ENCODE assay signal across 18 mouse cellular contexts in the genomic region with DNA sequence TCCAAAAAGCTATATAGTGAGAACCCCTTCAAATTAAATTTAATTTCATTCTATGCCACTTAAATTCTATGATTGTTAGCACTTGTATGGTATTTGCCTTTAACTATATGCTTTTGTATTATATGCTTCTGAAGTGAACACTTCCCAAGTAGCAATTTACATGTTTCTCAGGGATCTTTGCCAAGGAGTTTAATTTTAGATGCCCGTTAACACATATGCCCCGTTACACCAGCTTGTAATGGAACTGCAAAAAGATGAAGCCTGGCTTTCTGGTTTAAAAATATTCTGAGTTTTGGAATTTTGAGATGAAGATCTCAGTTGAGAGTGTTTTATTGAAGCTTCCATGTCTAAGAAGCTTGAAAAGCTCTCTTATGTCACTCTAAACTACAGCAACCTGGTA.
DNase-seq lines count a peak whose midpoint lies in the region; ATAC-seq lines count a peak whose summit lies in the region.
"Had no signal": no experiment of that assay in that cellular context is flagged by ENCODE, and none has a peak within 500 bp of the region (broad histone marks: within the 10 kb centered on the region; RNA-seq: fewer than 3 reads in every experiment).

No protein-coding gene starts in this region.

- ATAC-seq in forebrain, embryonic 15.5 days (replicated peaks): no peak
- ATAC-seq in forebrain, embryonic 12.5 days (ENCODE audit: low FRiP score): no peak
- no peak for ATAC-seq in midbrain, embryonic 11.5 days (ENCODE audit: low FRiP score)
- no peak for ATAC-seq in midbrain, embryonic 16.5 days
- ATAC-seq: hindbrain, embryonic 16.5 days; inflammation-experienced regulatory T-cells, adult 6 months had no signal

- H3K27me3 ChIP-seq in forebrain, embryonic 15.5 days: no peaks in the 10 kb centered on the region
- H3K27me3 ChIP-seq in forebrain, embryonic 12.5 days: no peaks in the 10 kb centered on the region
- H3K27me3 ChIP-seq in midbrain, embryonic 11.5 days (ENCODE audit: control insufficient read depth, insufficient read depth, low read length): no peaks in the 10 kb centered on the region
- H3K27me3 ChIP-seq in midbrain, embryonic 16.5 days (ENCODE audit: control insufficient read depth, insufficient read depth, low read depth, low read length): no peaks in the 10 kb centered on the region
- H3K27me3 ChIP-seq: embryonic facial prominence, embryonic 12.5 days; heart, embryonic 13.5 days had no signal

- no peaks in the 10 kb centered on the region for H3K9me3 ChIP-seq in forebrain, embryonic 15.5 days
- H3K9me3 ChIP-seq in forebrain, embryonic 12.5 days: no peaks in the 10 kb centered on the region
- no peaks in the 10 kb centered on the region for H3K9me3 ChIP-seq in midbrain, embryonic 11.5 days (ENCODE audit: control insufficient read depth, low read length)
- H3K9me3 ChIP-seq in midbrain, embryonic 16.5 days (replicated peaks; ENCODE audit: control insufficient read depth, low read length, poor library complexity, severe bottlenecking): no peaks in the 10 kb centered on the region
- H3K9me3 ChIP-seq: embryonic facial prominence, embryonic 12.5 days; heart, embryonic 13.5 days had no signal

- H3K4me3 ChIP-seq in forebrain, embryonic 15.5 days: no peak overlapping the region
- H3K4me3 ChIP-seq in forebrain, embryonic 12.5 days (replicated peaks): no peak overlapping the region
- H3K4me3 ChIP-seq in midbrain, embryonic 11.5 days (ENCODE audit: low read depth, low read length): no peak overlapping the region
- H3K4me3 ChIP-seq in midbrain, embryonic 16.5 days (ENCODE audit: low read depth, low read length): no peak overlapping the region
- H3K4me3 ChIP-seq: embryonic facial prominence, embryonic 12.5 days; heart, embryonic 13.5 days had no signal

- peak; percentile 41 to 78 for DNase-seq in frontal cortex, adult 2 months (ENCODE audit: extremely low spot score in 1 of 2, low spot score in 1 of 2)
- DNase-seq in frontal cortex, postnatal 14 days (ENCODE audit: low spot score in 2 of 2): no peak
- peak; percentile 35 for DNase-seq in midbrain, embryonic 11.5 days (ENCODE audit: low spot score, missing footprints)
- no peak for DNase-seq in adrenal gland, adult (ENCODE audit: inconsistent age in 2 of 2, low spot score in 1 of 2)
- DNase-seq: adrenal gland, postnatal 14 days; cerebellum, adult 11-12 months; cerebellum, adult 9-10 months; cerebellum, postnatal 25 days; gastrocnemius, postnatal 36 days; heart, postnatal 36 days; kidney, adult 11 months had no signal

- H3K4me2 ChIP-seq in forebrain, embryonic 15.5 days (replicated peaks): no peak overlapping the region
- H3K4me2 ChIP-seq in forebrain, embryonic 12.5 days: no peak overlapping the region
- no peak overlapping the region for H3K4me2 ChIP-seq in midbrain, embryonic 11.5 days
- no peak overlapping the region for H3K4me2 ChIP-seq in midbrain, embryonic 16.5 days (ENCODE audit: low read length)
- H3K4me2 ChIP-seq: embryonic facial prominence, embryonic 12.5 days; heart, embryonic 13.5 days had no signal

- H3K27ac ChIP-seq in forebrain, embryonic 15.5 days (replicated peaks): peak overlapping the region; percentile 20
- no peak overlapping the region for H3K27ac ChIP-seq in forebrain, embryonic 12.5 days
- H3K27ac ChIP-seq in midbrain, embryonic 11.5 days (ENCODE audit: low read depth, low read length): no peak overlapping the region
- no peak overlapping the region for H3K27ac ChIP-seq in midbrain, embryonic 16.5 days (ENCODE audit: low read length)
- H3K27ac ChIP-seq: embryonic facial prominence, embryonic 12.5 days; heart, embryonic 13.5 days had no signal

- H3K4me1 ChIP-seq in forebrain, embryonic 15.5 days: peaks cover 23% of the 10 kb centered on the region
- no peaks in the 10 kb centered on the region for H3K4me1 ChIP-seq in forebrain, embryonic 12.5 days
- no peaks in the 10 kb centered on the region for H3K4me1 ChIP-seq in midbrain, embryonic 11.5 days (ENCODE audit: control insufficient read depth, insufficient read depth, low read length)
- no peaks in the 10 kb centered on the region for H3K4me1 ChIP-seq in midbrain, embryonic 16.5 days (ENCODE audit: control insufficient read depth, insufficient read depth, low read length)

- H3K36me3 ChIP-seq in forebrain, embryonic 15.5 days: no peaks in the 10 kb centered on the region
- H3K36me3 ChIP-seq in forebrain, embryonic 12.5 days (replicated peaks): no peaks in the 10 kb centered on the region
- no peaks in the 10 kb centered on the region for H3K36me3 ChIP-seq in midbrain, embryonic 11.5 days (ENCODE audit: control insufficient read depth, insufficient read depth, low read length)
- no peaks in the 10 kb centered on the region for H3K36me3 ChIP-seq in midbrain, embryonic 16.5 days (ENCODE audit: control insufficient read depth, insufficient read depth, low read length)
- H3K36me3 ChIP-seq: embryonic facial prominence, embryonic 12.5 days; heart, embryonic 13.5 days had no signal

- WGBS in forebrain, embryonic 15.5 days: 44% methylated on average over 2 of the region's 2 CpGs
- WGBS in forebrain, embryonic 12.5 days: 81% methylated on average over 2 of the region's 2 CpGs
- WGBS in midbrain, embryonic 11.5 days: 94% methylated on average over 2 of the region's 2 CpGs
- 80% methylated on average over 2 of the region's 2 CpGs for WGBS in midbrain, embryonic 16.5 days

- no peak overlapping the region for H3K9ac ChIP-seq in forebrain, embryonic 15.5 days (replicated peaks)
- H3K9ac ChIP-seq in forebrain, embryonic 12.5 days: no peak overlapping the region
- H3K9ac ChIP-seq in midbrain, embryonic 11.5 days (ENCODE audit: low read length): no peak overlapping the region
- H3K9ac ChIP-seq in midbrain, embryonic 16.5 days (ENCODE audit: low read depth, low read length): no peak overlapping the region
- H3K9ac ChIP-seq: embryonic facial prominence, embryonic 12.5 days; heart, embryonic 13.5 days had no signal

Comparison
In these comparisons a context has a peak if more than half of its experiments do, and no peak if none do; other contexts are left out.
1. DNase-seq: peak in frontal cortex, adult 2 months (2 of 2) and midbrain, embryonic 11.5 days (single experiment); none in frontal cortex, postnatal 14 days (0 of 2) and adrenal gland, adult (0 of 2).